Mouse (Mus musculus): ENCODE results near the gene Fads3. TPM values are rescaled to one million over a fixed set of nuclear protein-coding genes. Genes with fewer than 3 reads are reported as not detected.

The Fads3 gene
- polyA plus RNA-seq, 1 experiment, result 3.1 TPM

- H3K36me3 ChIP-seq (ENCODE audit: control insufficient read depth, insufficient read depth, low read length, poor library complexity, severe bottlenecking), result no peaks in the 10 kb centered on the region
- no peak overlapping the region for H3K9ac ChIP-seq (ENCODE audit: low read depth, poor library complexity, severe bottlenecking)
- H3K27ac ChIP-seq (ENCODE audit: insufficient read depth, low read length), result no peak overlapping the region
- H3K4me3 ChIP-seq (ENCODE audit: low read depth, low read length), result no peak overlapping the region
- H3K9me3 ChIP-seq (replicated peaks; ENCODE audit: control insufficient read depth, insufficient read depth, low read length, poor library complexity, severe bottlenecking), result no peaks in the 10 kb centered on the region
- H3K27me3 ChIP-seq (ENCODE audit: control insufficient read depth, insufficient read depth, low read length, poor library complexity, severe bottlenecking), result no peaks in the 10 kb centered on the region
- no peaks in the 10 kb centered on the region for H3K4me1 ChIP-seq (ENCODE audit: control insufficient read depth, insufficient read depth, low read length)
- no peak for TF ChIP-seq EP300 (IDR thresholded peaks at IDR 0.05; ENCODE audit: insufficient read depth, low read depth, low read length)
- no peak for TF ChIP-seq CTCF (IDR thresholded peaks at IDR 0.05; ENCODE audit: low read depth, low read length)
- no peak for TF ChIP-seq POLR2A (IDR thresholded peaks at IDR 0.05; ENCODE audit: insufficient read depth, low read length)
Observed at GRCm38 (mm10) chr19:10052698-10053097, 11.3 kb downstream of the Fads3 start.

DNA sequence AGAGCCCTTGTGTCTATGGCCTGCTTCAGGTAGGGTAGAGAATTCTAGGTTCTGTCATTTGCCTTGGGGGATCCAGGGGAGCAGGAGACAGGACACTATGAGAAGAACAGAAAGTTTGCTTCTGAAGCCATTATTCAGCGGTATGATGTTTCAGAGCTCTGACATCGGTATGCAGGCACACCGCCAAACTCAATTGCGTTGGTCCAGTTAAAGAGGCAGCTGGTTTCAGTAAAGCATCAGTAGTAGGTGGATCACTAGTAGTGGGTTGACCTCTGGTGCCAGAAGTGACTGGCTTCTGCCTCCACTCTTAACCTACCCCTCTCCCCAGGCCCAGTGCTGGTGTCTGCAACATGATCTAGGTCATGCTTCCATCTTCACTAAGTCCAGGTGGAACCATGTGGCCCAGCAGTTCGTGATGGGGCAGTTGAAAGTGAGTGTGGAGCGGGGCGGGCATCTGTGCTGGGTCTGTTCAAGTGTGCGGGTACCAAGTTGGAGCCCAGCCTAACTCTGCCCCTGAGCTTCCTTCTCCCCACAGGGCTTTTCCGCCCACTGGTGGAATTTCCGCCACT, 12.4 kb downstream of the Fads3 start:
- no peak for TF ChIP-seq POLR2A (IDR thresholded peaks at IDR 0.05; ENCODE audit: insufficient read depth, low read length)
- TF ChIP-seq EP300 (IDR thresholded peaks at IDR 0.05; ENCODE audit: insufficient read depth, low read depth, low read length), result no peak
- no peak for TF ChIP-seq CTCF (IDR thresholded peaks at IDR 0.05; ENCODE audit: low read depth, low read length)
- no peaks in the 10 kb centered on the region for H3K4me1 ChIP-seq (ENCODE audit: control insufficient read depth, insufficient read depth, low read length)
- H3K36me3 ChIP-seq (ENCODE audit: control insufficient read depth, insufficient read depth, low read length, poor library complexity, severe bottlenecking), result no peaks in the 10 kb centered on the region
- no peaks in the 10 kb centered on the region for H3K27me3 ChIP-seq (ENCODE audit: control insufficient read depth, insufficient read depth, low read length, poor library complexity, severe bottlenecking)
- H3K9ac ChIP-seq (ENCODE audit: low read depth, poor library complexity, severe bottlenecking), result no peak overlapping the region
- H3K4me3 ChIP-seq (ENCODE audit: low read depth, low read length), result no peak overlapping the region
- no peaks in the 10 kb centered on the region for H3K9me3 ChIP-seq (replicated peaks; ENCODE audit: control insufficient read depth, insufficient read depth, low read length, poor library complexity, severe bottlenecking)
- no peak overlapping the region for H3K27ac ChIP-seq (ENCODE audit: insufficient read depth, low read length)

- no peaks in the 10 kb centered on the region for H3K4me1 ChIP-seq (ENCODE audit: control insufficient read depth, insufficient read depth, low read length)
- H3K27me3 ChIP-seq (ENCODE audit: control insufficient read depth, insufficient read depth, low read length, poor library complexity, severe bottlenecking), result no peaks in the 10 kb centered on the region
- no peaks in the 10 kb centered on the region for H3K9me3 ChIP-seq (replicated peaks; ENCODE audit: control insufficient read depth, insufficient read depth, low read length, poor library complexity, severe bottlenecking)
- TF ChIP-seq POLR2A (IDR thresholded peaks at IDR 0.05; ENCODE audit: insufficient read depth, low read length) (no peak), CTCF (IDR thresholded peaks at IDR 0.05; ENCODE audit: low read depth, low read length) (no peak), EP300 (IDR thresholded peaks at IDR 0.05; ENCODE audit: insufficient read depth, low read depth, low read length) (no peak)
- H3K4me3 ChIP-seq (ENCODE audit: low read depth, low read length), result no peak overlapping the region
- H3K27ac ChIP-seq (ENCODE audit: insufficient read depth, low read length), result no peak overlapping the region
- no peaks in the 10 kb centered on the region for H3K36me3 ChIP-seq (ENCODE audit: control insufficient read depth, insufficient read depth, low read length, poor library complexity, severe bottlenecking)
- H3K9ac ChIP-seq (ENCODE audit: low read depth, poor library complexity, severe bottlenecking), result no peak overlapping the region
Observed at GRCm38 (mm10) chr19:10054361-10055075, 13.1 kb downstream of the Fads3 start.

DNA sequence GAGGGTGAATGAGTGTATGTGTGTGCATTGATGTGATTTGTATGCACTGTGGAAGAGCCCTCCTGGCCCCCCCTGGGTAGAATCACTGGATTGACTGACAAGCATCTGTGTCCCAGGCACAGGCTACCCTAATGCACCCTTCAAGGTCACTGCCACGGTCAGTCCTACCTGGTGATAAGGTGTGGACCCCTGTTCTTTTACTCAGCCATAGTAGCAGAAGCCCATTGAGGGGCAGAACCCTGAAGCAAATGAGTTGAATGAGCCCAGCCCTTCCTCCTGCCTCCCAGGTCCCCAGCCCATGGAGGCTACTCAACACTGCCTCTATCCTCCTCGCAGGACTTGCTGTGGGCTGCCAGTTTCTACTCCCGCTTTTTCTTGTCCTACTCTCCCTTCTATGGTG, 13.9 kb downstream of the Fads3 start:
- H3K27ac ChIP-seq (ENCODE audit: insufficient read depth, low read length), result no peak overlapping the region
- no peaks in the 10 kb centered on the region for H3K27me3 ChIP-seq (ENCODE audit: control insufficient read depth, insufficient read depth, low read length, poor library complexity, severe bottlenecking)
- no peaks in the 10 kb centered on the region for H3K4me1 ChIP-seq (ENCODE audit: control insufficient read depth, insufficient read depth, low read length)
- no peaks in the 10 kb centered on the region for H3K36me3 ChIP-seq (ENCODE audit: control insufficient read depth, insufficient read depth, low read length, poor library complexity, severe bottlenecking)
- no peaks in the 10 kb centered on the region for H3K9me3 ChIP-seq (replicated peaks; ENCODE audit: control insufficient read depth, insufficient read depth, low read length, poor library complexity, severe bottlenecking)
- no peak for TF ChIP-seq CTCF (IDR thresholded peaks at IDR 0.05; ENCODE audit: low read depth, low read length)
- no peak for TF ChIP-seq EP300 (IDR thresholded peaks at IDR 0.05; ENCODE audit: insufficient read depth, low read depth, low read length)
- no peak for TF ChIP-seq POLR2A (IDR thresholded peaks at IDR 0.05; ENCODE audit: insufficient read depth, low read length)
- H3K9ac ChIP-seq (ENCODE audit: low read depth, poor library complexity, severe bottlenecking), result no peak overlapping the region
- no peak overlapping the region for H3K4me3 ChIP-seq (ENCODE audit: low read depth, low read length)

DNA sequence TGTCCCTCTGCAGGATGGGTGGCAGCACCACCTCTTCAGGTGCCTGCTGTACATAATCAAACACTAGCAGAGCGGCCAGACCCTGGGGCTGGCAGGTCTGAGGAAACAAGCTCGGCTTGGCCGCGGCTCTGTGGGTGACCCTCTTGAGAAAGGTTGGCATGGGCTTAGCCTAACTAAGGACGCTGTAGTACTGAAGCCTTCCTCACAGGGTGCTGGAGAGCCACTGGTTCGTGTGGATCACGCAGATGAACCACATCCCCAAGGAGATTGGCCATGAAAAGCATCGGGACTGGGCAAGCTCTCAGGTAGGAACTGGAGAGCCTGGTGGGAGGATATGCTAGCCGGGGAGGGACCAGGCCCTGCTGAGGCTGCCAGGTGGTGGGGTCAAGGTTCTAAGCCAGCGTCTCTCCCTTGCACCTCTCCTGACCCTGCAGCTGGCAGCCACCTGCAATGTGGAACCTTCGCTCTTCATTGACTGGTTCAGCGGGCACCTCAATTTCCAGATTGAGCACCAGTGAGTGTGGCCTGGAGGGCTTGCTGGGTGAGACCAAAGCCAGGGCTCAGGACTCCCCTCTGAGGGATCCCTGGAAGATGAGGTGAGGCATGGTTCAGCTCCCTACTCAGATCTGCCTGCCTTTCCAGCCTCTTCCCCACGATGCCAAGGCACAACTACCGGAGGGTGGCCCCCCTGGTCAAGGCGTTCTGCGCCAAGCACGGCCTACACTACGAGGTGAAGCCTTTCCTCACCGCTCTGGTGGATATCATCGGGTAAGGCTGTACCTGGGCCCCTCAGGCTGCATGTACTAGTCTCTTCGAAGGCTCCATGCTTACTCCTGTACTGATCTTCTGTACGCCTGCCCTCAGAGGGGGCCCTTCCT, 14.7 kb downstream of the Fads3 start:
- Histone ChIP-seq H3K27me3 (ENCODE audit: control insufficient read depth, insufficient read depth, low read length, poor library complexity, severe bottlenecking) (no peaks in the 10 kb centered on the region), H3K4me3 (ENCODE audit: low read depth, low read length) (no peak overlapping the region), H3K4me1 (ENCODE audit: control insufficient read depth, insufficient read depth, low read length) (no peaks in the 10 kb centered on the region), H3K27ac (ENCODE audit: insufficient read depth, low read length) (no peak overlapping the region), H3K9me3 (replicated peaks; ENCODE audit: control insufficient read depth, insufficient read depth, low read length, poor library complexity, severe bottlenecking) (no peaks in the 10 kb centered on the region), H3K36me3 (ENCODE audit: control insufficient read depth, insufficient read depth, low read length, poor library complexity, severe bottlenecking) (no peaks in the 10 kb centered on the region), H3K9ac (ENCODE audit: low read depth, poor library complexity, severe bottlenecking) (no peak overlapping the region)
- no peak for TF ChIP-seq POLR2A (IDR thresholded peaks at IDR 0.05; ENCODE audit: insufficient read depth, low read length)
- no peak for TF ChIP-seq CTCF (IDR thresholded peaks at IDR 0.05; ENCODE audit: low read depth, low read length)
- TF ChIP-seq EP300 (IDR thresholded peaks at IDR 0.05; ENCODE audit: insufficient read depth, low read depth, low read length), result no peak
